Comparison of ENCODE assay signal across 30 mouse cellular contexts in the genomic region with DNA sequence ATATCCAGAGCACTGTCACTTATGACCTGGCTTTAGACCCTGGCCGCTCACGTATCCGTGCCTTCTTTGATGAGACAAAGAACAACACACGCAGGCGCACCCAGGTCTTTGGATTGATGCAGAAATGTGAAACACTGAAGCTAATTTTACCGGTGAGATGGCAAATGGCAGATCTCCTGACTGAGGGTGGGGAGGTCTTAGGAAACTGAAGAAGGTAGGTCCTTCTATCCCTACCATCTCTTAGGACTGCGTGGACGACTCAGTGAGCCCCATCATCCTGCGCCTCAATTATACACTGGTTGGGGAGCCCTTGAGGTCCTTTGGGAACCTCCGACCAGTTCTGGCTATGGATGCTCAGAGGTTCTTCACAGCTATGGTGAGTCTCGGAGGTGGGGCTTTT. TPM values are rescaled to one million over a fixed set of nuclear protein-coding genes. Genes with fewer than 3 reads are reported as not detected.
A peak's percentile ranks its signal among the peaks of the same experiment; 100 is the strongest.
DNase-seq lines count a peak whose midpoint lies in the region; ATAC-seq and TF ChIP-seq lines count a peak whose summit lies in the region.
"Had no signal": no experiment of that assay in that cellular context is flagged by ENCODE, and none has a peak within 500 bp of the region (broad histone marks: within the 10 kb centered on the region; RNA-seq: fewer than 3 reads in every experiment).

No protein-coding gene starts in this region.

- H3K27ac ChIP-seq in forebrain, embryonic 11.5 days (ENCODE audit: low read depth, low read length): no peak overlapping the region
- H3K27ac ChIP-seq in forebrain, embryonic 13.5 days: no peak overlapping the region
- H3K27ac ChIP-seq in intestine, embryonic 14.5 days (ENCODE audit: low read depth): no peak overlapping the region
- no peak overlapping the region for H3K27ac ChIP-seq in intestine, embryonic 15.5 days
- H3K27ac ChIP-seq in stomach, postnatal 0 days (replicated peaks): no peak overlapping the region
- H3K27ac ChIP-seq: embryonic facial prominence, embryonic 10.5 days; embryonic facial prominence, embryonic 13.5 days; gastrocnemius, adult 2 months; heart, embryonic 13.5 days; hindbrain, embryonic 10.5 days; hindbrain, embryonic 14.5 days; hindbrain, postnatal 0 days had no signal

- 91% methylated on average over 11 of the region's 11 CpGs for WGBS in forebrain, embryonic 11.5 days
- WGBS in forebrain, embryonic 13.5 days: 89% methylated on average over 11 of the region's 11 CpGs
- 92% methylated on average over 11 of the region's 11 CpGs for WGBS in intestine, embryonic 14.5 days
- 87% methylated on average over 11 of the region's 11 CpGs for WGBS in intestine, embryonic 15.5 days
- 90% methylated on average over 11 of the region's 11 CpGs for WGBS in stomach, postnatal 0 days

- no peaks in the 10 kb centered on the region for H3K4me1 ChIP-seq in forebrain, embryonic 11.5 days (replicated peaks; ENCODE audit: control insufficient read depth, insufficient read depth, low read length)
- no peaks in the 10 kb centered on the region for H3K4me1 ChIP-seq in forebrain, embryonic 13.5 days
- H3K4me1 ChIP-seq in intestine, embryonic 14.5 days (replicated peaks; ENCODE audit: control insufficient read depth, insufficient read depth, low read length): no peaks in the 10 kb centered on the region
- H3K4me1 ChIP-seq in intestine, embryonic 15.5 days (replicated peaks): no peaks in the 10 kb centered on the region
- no peaks in the 10 kb centered on the region for H3K4me1 ChIP-seq in stomach, postnatal 0 days (replicated peaks; ENCODE audit: control insufficient read depth, insufficient read depth)
- H3K4me1 ChIP-seq: embryonic facial prominence, embryonic 10.5 days; embryonic facial prominence, embryonic 13.5 days; heart, embryonic 13.5 days had no signal

- no peak overlapping the region for H3K4me3 ChIP-seq in forebrain, embryonic 11.5 days (ENCODE audit: low read depth, low read length)
- no peak overlapping the region for H3K4me3 ChIP-seq in forebrain, embryonic 13.5 days
- H3K4me3 ChIP-seq in intestine, embryonic 14.5 days (ENCODE audit: low read depth, low read length): no peak overlapping the region
- no peak overlapping the region for H3K4me3 ChIP-seq in intestine, embryonic 15.5 days (replicated peaks)
- no peak overlapping the region for H3K4me3 ChIP-seq in stomach, postnatal 0 days (ENCODE audit: low read depth, low read length)
- H3K4me3 ChIP-seq: embryonic facial prominence, embryonic 10.5 days; embryonic facial prominence, embryonic 13.5 days; erythroblast, embryonic 14.5 days; gastrocnemius, adult 2 months; heart, embryonic 13.5 days; hindbrain, embryonic 10.5 days had no signal

- no peak for TF ChIP-seq CTCF in stomach, postnatal 0 days (IDR thresholded peaks at IDR 0.05; ENCODE audit: low read depth)

- TF ChIP-seq EP300 in stomach, postnatal 0 days (optimal IDR thresholded peaks at IDR 0.05): no peak

- H3K9ac ChIP-seq in forebrain, embryonic 11.5 days (ENCODE audit: low read length): no peak overlapping the region
- no peak overlapping the region for H3K9ac ChIP-seq in forebrain, embryonic 13.5 days
- H3K9ac ChIP-seq in intestine, embryonic 14.5 days (ENCODE audit: low read length): no peak overlapping the region
- no peak overlapping the region for H3K9ac ChIP-seq in intestine, embryonic 15.5 days
- H3K9ac ChIP-seq in stomach, postnatal 0 days (ENCODE audit: low read length): no peak overlapping the region
- H3K9ac ChIP-seq: embryonic facial prominence, embryonic 13.5 days; forebrain, postnatal 0 days; heart, embryonic 13.5 days; hindbrain, embryonic 14.5 days had no signal

- H3K27me3 ChIP-seq in forebrain, embryonic 11.5 days (ENCODE audit: control insufficient read depth, insufficient read depth, low read length): no peaks in the 10 kb centered on the region
- H3K27me3 ChIP-seq in forebrain, embryonic 13.5 days: no peaks in the 10 kb centered on the region
- no peaks in the 10 kb centered on the region for H3K27me3 ChIP-seq in intestine, embryonic 14.5 days (replicated peaks; ENCODE audit: control insufficient read depth, insufficient read depth, low read length)
- no peaks in the 10 kb centered on the region for H3K27me3 ChIP-seq in intestine, embryonic 15.5 days (replicated peaks)
- no peaks in the 10 kb centered on the region for H3K27me3 ChIP-seq in stomach, postnatal 0 days (ENCODE audit: control insufficient read depth, insufficient read depth, low read length)
- H3K27me3 ChIP-seq: embryonic facial prominence, embryonic 13.5 days; heart, embryonic 13.5 days had no signal

- no peak overlapping the region for H3K4me2 ChIP-seq in forebrain, embryonic 11.5 days (ENCODE audit: low read depth, low read length, severe bottlenecking)
- H3K4me2 ChIP-seq in forebrain, embryonic 13.5 days: no peak overlapping the region
- no peak overlapping the region for H3K4me2 ChIP-seq in intestine, embryonic 14.5 days (ENCODE audit: low read length)
- no peak overlapping the region for H3K4me2 ChIP-seq in intestine, embryonic 15.5 days (replicated peaks)
- H3K4me2 ChIP-seq in stomach, postnatal 0 days (replicated peaks; ENCODE audit: low read depth): no peak overlapping the region
- H3K4me2 ChIP-seq: embryonic facial prominence, embryonic 13.5 days; heart, embryonic 13.5 days; hindbrain, embryonic 14.5 days had no signal

- no peaks in the 10 kb centered on the region for H3K36me3 ChIP-seq in forebrain, embryonic 11.5 days (ENCODE audit: control insufficient read depth, insufficient read depth, low read length)
- no peaks in the 10 kb centered on the region for H3K36me3 ChIP-seq in forebrain, embryonic 13.5 days (ENCODE audit: poor library complexity, severe bottlenecking)
- no peaks in the 10 kb centered on the region for H3K36me3 ChIP-seq in intestine, embryonic 14.5 days (ENCODE audit: control insufficient read depth, insufficient read depth, low read length)
- no peaks in the 10 kb centered on the region for H3K36me3 ChIP-seq in intestine, embryonic 15.5 days
- no peaks in the 10 kb centered on the region for H3K36me3 ChIP-seq in stomach, postnatal 0 days (ENCODE audit: control insufficient read depth, insufficient read depth, low read length)
- H3K36me3 ChIP-seq: embryonic facial prominence, embryonic 10.5 days; embryonic facial prominence, embryonic 13.5 days; heart, embryonic 13.5 days; hindbrain, embryonic 10.5 days had no signal

- no peaks in the 10 kb centered on the region for H3K9me3 ChIP-seq in forebrain, embryonic 11.5 days (ENCODE audit: control insufficient read depth, low read length)
- H3K9me3 ChIP-seq in forebrain, embryonic 13.5 days (replicated peaks): no peaks in the 10 kb centered on the region
- no peaks in the 10 kb centered on the region for H3K9me3 ChIP-seq in intestine, embryonic 14.5 days (ENCODE audit: control insufficient read depth, low read length)
- H3K9me3 ChIP-seq in intestine, embryonic 15.5 days: no peaks in the 10 kb centered on the region
- no peaks in the 10 kb centered on the region for H3K9me3 ChIP-seq in stomach, postnatal 0 days (ENCODE audit: control insufficient read depth, low read length)
- H3K9me3 ChIP-seq: embryonic facial prominence, embryonic 10.5 days; embryonic facial prominence, embryonic 13.5 days; heart, embryonic 13.5 days; hindbrain, embryonic 10.5 days had no signal

- DNase-seq in forebrain, embryonic 11.5 days (ENCODE audit: low spot score): peak; percentile 43
- peak; percentile 31 for DNase-seq in intestine, embryonic 14.5 days (ENCODE audit: low spot score)
- peak; percentile 0 for DNase-seq in lung, postnatal 10 days
- DNase-seq in lung, postnatal 25 days (ENCODE audit: low spot score): no peak
- DNase-seq in stomach, postnatal 0 days (ENCODE audit: low spot score): peak; percentile 9
- DNase-seq: adrenal gland, adult 8-10 months; adrenal gland, postnatal 25 days; cerebellum, adult 11-12 months; cerebellum, adult 8-10 months; cerebellum, postnatal 10 days; cerebellum, postnatal 36 days; embryo, embryonic 11 days; forebrain, postnatal 0 days; gastrocnemius, adult 2 months; gastrocnemius, postnatal 14 days; heart, adult 18-20 months; heart, postnatal 36 days had no signal

- no peak for ATAC-seq in forebrain, embryonic 11.5 days (replicated peaks; ENCODE audit: low FRiP score)
- ATAC-seq in forebrain, embryonic 13.5 days: no peak
- ATAC-seq in intestine, embryonic 14.5 days (replicated peaks; ENCODE audit: low FRiP score, low TSS enrichment, low read depth): no peak
- no peak for ATAC-seq in intestine, embryonic 15.5 days
- no peak for ATAC-seq in stomach, postnatal 0 days (ENCODE audit: low FRiP score, low TSS enrichment)
- ATAC-seq: activated CD4-positive, CD25-positive, alpha-beta regulatory T cell, adult 4 months; forebrain, embryonic 14.5 days; forebrain, postnatal 0 days; hindbrain, postnatal 0 days had no signal

RNA-seq across cellular contexts. Expression of gene Itgax, which starts 17.2 kb away (rescaled TPM):
- polyA plus RNA-seq in forebrain, embryonic 11.5 days (2014; fragmentation: Nextera tagmentation; extraction: Ambion mirVana): not detected in 2 replicates
- polyA plus RNA-seq in forebrain, embryonic 13.5 days (2015; fragmentation: Nextera tagmentation; extraction: Ambion mirVana): 0.04 TPM in 1 of 2 replicates, not detected in the other
- polyA plus RNA-seq in intestine, embryonic 14.5 days (2014; fragmentation: Nextera tagmentation; extraction: Ambion mirVana): 0.31 and 0.47 TPM in 2 replicates
- polyA plus RNA-seq in intestine, embryonic 15.5 days (2015; fragmentation: Nextera tagmentation; extraction: Ambion mirVana): 0.58 and 0.59 TPM in 2 replicates
- 0.19 and 0.22 TPM in 2 replicates for polyA plus RNA-seq in stomach, postnatal 0 days (2015; fragmentation: Nextera tagmentation; extraction: Ambion mirVana)
- polyA plus RNA-seq: activated CD4-positive, CD25-positive, alpha-beta regulatory T cell, adult 4 months; embryonic facial prominence, embryonic 10.5 days; embryonic facial prominence, embryonic 13.5 days; erythroblast, embryonic 14.5 days; hindbrain, embryonic 10.5 days; hindbrain, embryonic 14.5 days; hindbrain, postnatal 0 days had no signal

RNA-seq across cellular contexts. Expression of gene Itgad, which starts 42.0 kb away (rescaled TPM):
- polyA plus RNA-seq in forebrain, embryonic 11.5 days (2014; fragmentation: Nextera tagmentation; extraction: Ambion mirVana): not detected in 2 replicates
- not detected in 2 replicates for polyA plus RNA-seq in forebrain, embryonic 13.5 days (2015; fragmentation: Nextera tagmentation; extraction: Ambion mirVana)
- 0.11 TPM in 1 of 2 replicates, not detected in the other for polyA plus RNA-seq in intestine, embryonic 14.5 days (2014; fragmentation: Nextera tagmentation; extraction: Ambion mirVana)
- polyA plus RNA-seq in intestine, embryonic 15.5 days (2015; fragmentation: Nextera tagmentation; extraction: Ambion mirVana): not detected in 2 replicates
- polyA plus RNA-seq in stomach, postnatal 0 days (2015; fragmentation: Nextera tagmentation; extraction: Ambion mirVana): not detected in 2 replicates
- polyA plus RNA-seq: brain, embryonic 14.5 days; embryonic facial prominence, embryonic 10.5 days; embryonic facial prominence, embryonic 13.5 days; erythroblast, embryonic 14.5 days; forebrain, embryonic 14.5 days; hindbrain, embryonic 10.5 days; hindbrain, embryonic 14.5 days; hindbrain, postnatal 0 days had no signal

RNA-seq across cellular contexts. Expression of gene Gm49368, which starts 49.6 kb away (rescaled TPM):
- polyA plus RNA-seq in forebrain, embryonic 11.5 days (2014; fragmentation: Nextera tagmentation; extraction: Ambion mirVana): not detected in 2 replicates
- polyA plus RNA-seq in forebrain, embryonic 13.5 days (2015; fragmentation: Nextera tagmentation; extraction: Ambion mirVana): not detected in 2 replicates
- polyA plus RNA-seq in intestine, embryonic 14.5 days (2014; fragmentation: Nextera tagmentation; extraction: Ambion mirVana): 0.04 TPM in 1 of 2 replicates, not detected in the other
- not detected in 2 replicates for polyA plus RNA-seq in intestine, embryonic 15.5 days (2015; fragmentation: Nextera tagmentation; extraction: Ambion mirVana)
- not detected in 2 replicates for polyA plus RNA-seq in stomach, postnatal 0 days (2015; fragmentation: Nextera tagmentation; extraction: Ambion mirVana)
- polyA plus RNA-seq: brain, embryonic 14.5 days; embryonic facial prominence, embryonic 10.5 days; embryonic facial prominence, embryonic 13.5 days; erythroblast, embryonic 14.5 days; forebrain, embryonic 14.5 days; forebrain, postnatal 0 days; heart, embryonic 13.5 days; heart, embryonic 16.5 days; hindbrain, embryonic 14.5 days; hindbrain, postnatal 0 days had no signal

RNA-seq across cellular contexts. Expression of gene Itgam, which starts 49.7 kb away (rescaled TPM):
- 0.40 and 0.57 TPM in 2 replicates for polyA plus RNA-seq in forebrain, embryonic 11.5 days (2014; fragmentation: Nextera tagmentation; extraction: Ambion mirVana)
- polyA plus RNA-seq in forebrain, embryonic 13.5 days (2015; fragmentation: Nextera tagmentation; extraction: Ambion mirVana): 0.36 and 0.40 TPM in 2 replicates
- 0.94 and 1.7 TPM in 2 replicates for polyA plus RNA-seq in intestine, embryonic 14.5 days (2014; fragmentation: Nextera tagmentation; extraction: Ambion mirVana)
- polyA plus RNA-seq in intestine, embryonic 15.5 days (2015; fragmentation: Nextera tagmentation; extraction: Ambion mirVana): 2.1 TPM in 2 replicates
- 0.91 and 0.99 TPM in 2 replicates for polyA plus RNA-seq in stomach, postnatal 0 days (2015; fragmentation: Nextera tagmentation; extraction: Ambion mirVana)
